Mouse (Mus musculus): ENCODE measurements at regions not wholly inside any gene's neighbourhood (a gene's known extent, or its start where the extent isn't known, plus 50 kb on each side); places are given as distances from the start of the nearest gene placed in this dataset.

GRCm38 (mm10) chr8:11060604-11061003 lies 52.3 kb upstream of the Irs2 start:
- Histone ChIP-seq H3K4me2 (replicated peaks) (no peak overlapping the region), H3K9me3 (ENCODE audit: control insufficient read depth, low read length) (no peaks in the 10 kb centered on the region), H3K27me3 (ENCODE audit: control insufficient read depth, insufficient read depth, low read length) (no peaks in the 10 kb centered on the region), H3K36me3 (replicated peaks; ENCODE audit: control insufficient read depth, insufficient read depth) (no peaks in the 10 kb centered on the region), H3K4me1 (replicated peaks; ENCODE audit: control insufficient read depth, insufficient read depth, low read length) (0 out of 2 replicates have a peak, but pooled peaks cover 3% of the 10 kb centered on the region), H3K9ac (no peak overlapping the region), H3K4me3 (replicated peaks; ENCODE audit: low read length) (no peak overlapping the region), H3K27ac (no peak overlapping the region; the same call in 1 of the 2 replicates)
- no peak for ATAC-seq (ENCODE audit: low FRiP score)
- no peak for DNase-seq (ENCODE audit: low spot score)
- 39% methylated on average over 3 of the region's 3 CpGs for WGBS

GRCm38 (mm10) chr8:11058392-11058791 lies 50.1 kb upstream of the Irs2 start:
- no peaks in the 10 kb centered on the region for H3K9me3 ChIP-seq (ENCODE audit: control insufficient read depth, low read length)
- H3K4me2 ChIP-seq (replicated peaks): no peak overlapping the region
- H3K27ac ChIP-seq: no peak overlapping the region
- no peaks in the 10 kb centered on the region for H3K36me3 ChIP-seq (replicated peaks; ENCODE audit: control insufficient read depth, insufficient read depth)
- H3K27me3 ChIP-seq (ENCODE audit: control insufficient read depth, insufficient read depth, low read length): no peaks in the 10 kb centered on the region
- no peak overlapping the region for H3K9ac ChIP-seq
- ATAC-seq (ENCODE audit: low FRiP score) (no peak), DNase-seq (ENCODE audit: low spot score) (no peak)
- H3K4me1 ChIP-seq (replicated peaks; ENCODE audit: control insufficient read depth, insufficient read depth, low read length): 0 out of 2 replicates have a peak, but pooled peaks cover 3% of the 10 kb centered on the region
- WGBS: 97% methylated on average over 3 of the region's 3 CpGs
- H3K4me3 ChIP-seq (replicated peaks; ENCODE audit: low read length): no peak overlapping the region
